Mouse (Mus musculus) ES-E14 (cell line): ENCODE measurements at regions not wholly inside any gene's neighbourhood (a gene's known extent, or its start where the extent isn't known, plus 50 kb on each side); places are given as distances from the start of the nearest gene placed in this dataset.
A peak's percentile ranks its signal among the peaks of the same experiment; 100 is the strongest.
"Not testable (repeated sequence)": the region's sequence is repeated elsewhere in the genome, so short reads cannot be mapped to it uniquely, and the experiment has no call there.

Source experiments
- DNase-seq: peaks from one replicate; pipeline ENCODE4 v3.0.0-alpha.2; 2013; ENCODE audit warnings: low read depth, low spot score
- H3K27ac ChIP-seq: 2 replicates; pipeline ENCODE4 v1.5.1; 2012; ENCODE audit warnings: low read depth, mild to moderate bottlenecking, low read length, moderate library complexity, mixed read lengths; ENCODE audit not compliant: poor library complexity, insufficient read depth, severe bottlenecking
- H3K36me3 ChIP-seq: 2 replicates; pipeline ENCODE4 v1.6.1; 2012; ENCODE audit warnings: mild to moderate bottlenecking, low read length, moderate library complexity, mixed read lengths; ENCODE audit not compliant: control insufficient read depth, poor library complexity, insufficient read depth, severe bottlenecking
- H3K4me1 ChIP-seq, 2 experiments: fragments of 150-350 bp in 1 of 2; sonication (generic) in 1 of 2; 2 replicates each; pipeline ENCODE4 v1.6.1; 2012; ENCODE audit warnings: low read length in 2 of 2, mild to moderate bottlenecking in 1 of 2, mixed read lengths in 1 of 2; ENCODE audit not compliant: control insufficient read depth in 2 of 2, insufficient read depth in 2 of 2, poor library complexity in 1 of 2
- H3K4me3 ChIP-seq, 2 experiments: fragments of 150-350 bp in 1 of 2; sonication (generic) in 1 of 2; 2 replicates each; pipeline ENCODE4 v1.5.1; 2012; ENCODE audit warnings: low read length in 2 of 2, low read depth in 1 of 2, mild to moderate bottlenecking in 1 of 2, mixed read lengths in 1 of 2; ENCODE audit not compliant: insufficient read depth in 1 of 2, poor library complexity in 1 of 2, severe bottlenecking in 1 of 2
- H3K9ac ChIP-seq: 2 replicates; pipeline ENCODE4 v1.6.1; 2012; ENCODE audit warnings: low read depth, mild to moderate bottlenecking, low read length, mixed read lengths; ENCODE audit not compliant: poor library complexity, insufficient read depth, severe bottlenecking
- H3K9me3 ChIP-seq: fragments of 150-350 bp; sonication (generic); 2 replicates; pipeline ENCODE4 v1.6.1; 2012; ENCODE audit warnings: low read depth, mild to moderate bottlenecking, low read length; ENCODE audit not compliant: control insufficient read depth, insufficient read depth
- CHD2 ChIP-seq: IDR thresholded peaks from 2 replicates; pipeline ENCODE4 v1.6.1; 2014; ENCODE audit warnings: mild to moderate bottlenecking, low read depth, low read length, inconsistent platforms
- HCFC1 ChIP-seq: IDR thresholded peaks from 2 replicates; pipeline ENCODE4 v1.6.1; 2012; ENCODE audit warnings: low read length, inconsistent platforms, borderline replicate concordance; ENCODE audit not compliant: insufficient read depth
- MAFK ChIP-seq: IDR thresholded peaks from 2 replicates; pipeline ENCODE4 v1.6.1; 2014; ENCODE audit warnings: mild to moderate bottlenecking, low read depth, low read length, inconsistent platforms; ENCODE audit not compliant: insufficient read depth
- ZC3H11A ChIP-seq: IDR thresholded peaks from 2 replicates; pipeline ENCODE4 v1.6.1; 2012; ENCODE audit warnings: low read depth, mild to moderate bottlenecking, inconsistent platforms, low read length, borderline replicate concordance
- ZNF384 ChIP-seq: IDR thresholded peaks from 2 replicates; pipeline ENCODE4 v1.6.1; 2012; ENCODE audit warnings: low read depth, low read length, inconsistent platforms
- in situ Hi-C, 2 experiments: fragments of 600-800 bp; cut with MboI; formaldehyde crosslinking; loops; one replicate each; pipeline ENCODE4 v1.15.1; 2025; ENCODE audit warnings: low sequenced_read_pairs in 2 of 2, inconsistent platforms in 1 of 2; ENCODE audit not compliant: unreplicated experiment in 2 of 2

GRCm38 (mm10) chr9:30613003-30613552 is 186.2 kb downstream of the Snx19 start:
- DNase-seq, result no peak
- no peak overlapping the region for H3K4me3 ChIP-seq
- in situ Hi-C loops, result no loop called here
- H3K9ac ChIP-seq, result no peak overlapping the region
- TF ChIP-seq MAFK, result no peak
- TF ChIP-seq CHD2, result no peak
- no peak for TF ChIP-seq ZNF384
- no peaks in the 10 kb centered on the region for H3K9me3 ChIP-seq
- H3K36me3 ChIP-seq, result no peaks in the 10 kb centered on the region
- H3K4me1 ChIP-seq, result no peaks in the 10 kb centered on the region
- no peak overlapping the region for H3K27ac ChIP-seq

- in situ Hi-C loops, result no loop called here
- Histone ChIP-seq H3K4me3 (no peak overlapping the region), H3K4me1 (no peaks in the 10 kb centered on the region), H3K9me3 (no peaks in the 10 kb centered on the region), H3K9ac (no peak overlapping the region), H3K27ac (no peak overlapping the region), H3K36me3 (no peaks in the 10 kb centered on the region)
- DNase-seq, result no peak
- TF ChIP-seq CHD2 (no peak), ZC3H11A (no peak), MAFK (no peak), HCFC1 (no peak), ZNF384 (no peak)
Measured at GRCm38 (mm10) chr9:30610328-30610727, 183.4 kb downstream of the Snx19 start.

- no peaks in the 10 kb centered on the region for H3K36me3 ChIP-seq
- peaks cover 0 to 10% of the 10 kb centered on the region in 2 experiments; a peak in 2 of 4 replicates for H3K4me1 ChIP-seq
- H3K27ac ChIP-seq, result no peak overlapping the region
- H3K4me3 ChIP-seq, result peak overlapping the region in 1 of 2 experiments; percentile 1; a peak in 1 of 4 replicates
- DNase-seq, result peak; percentile 9
- in situ Hi-C loops, result no loop called here
- H3K9ac ChIP-seq, result 0 out of 2 replicates have a peak overlapping the region, but pooled peaks have one; percentile 31
- H3K9me3 ChIP-seq, result no peaks in the 10 kb centered on the region
- TF ChIP-seq ZC3H11A (no peak), ZNF384 (no peak), MAFK (no peak), CHD2 (no peak), HCFC1 (no peak)
Measured at GRCm38 (mm10) chr9:30599756-30600155, 172.8 kb downstream of the Snx19 start.

- DNase-seq, result peak; percentile 56
- TF ChIP-seq MAFK, result no peak
- TF ChIP-seq HCFC1, result no peak
- no peak for TF ChIP-seq CHD2
- TF ChIP-seq ZNF384, result no peak
- TF ChIP-seq ZC3H11A, result no peak
- in situ Hi-C loops, result no loop called here
- peaks cover 0 to 10% of the 10 kb centered on the region in 2 experiments; a peak in 2 of 4 replicates for H3K4me1 ChIP-seq
- no peaks in the 10 kb centered on the region for H3K36me3 ChIP-seq
- no peaks in the 10 kb centered on the region for H3K9me3 ChIP-seq
- peak overlapping the region; percentile 94 for H3K27ac ChIP-seq
- no peak overlapping the region for H3K9ac ChIP-seq
- no peak overlapping the region for H3K4me3 ChIP-seq
Measured at GRCm38 (mm10) chr9:30597691-30598090, 170.8 kb downstream of the Snx19 start.

- H3K4me3 ChIP-seq, H3K9ac ChIP-seq, H3K36me3 ChIP-seq, in situ Hi-C loops, H3K9me3 ChIP-seq: not testable (repeated sequence)
- Histone ChIP-seq H3K27ac (peak overlapping the region; percentile 82), H3K4me1 (peaks cover 0 to 10% of the 10 kb centered on the region in 2 experiments; a peak in 2 of 4 replicates)
- peak; percentile 17 for DNase-seq
Measured at GRCm38 (mm10) chr9:30597092-30597491, 170.2 kb downstream of the Snx19 start.
